Mouse (Mus musculus) B cell, adult 2 months (primary cell): ENCODE results near the gene Lpin2.

Experiments
- DNase-seq, 2 experiments: peaks; one replicate each; pipeline ENCODE4 v3.0.0; 2022

The Lpin2 gene

GRCm38 (mm10) chr17:71182211-71182721 lies at the start of gene Lpin2:
Gene Lpin2, plus strand, starts transcription at chr17:71182560.
- peak; percentile 60 to 67 for DNase-seq

GRCm38 (mm10) chr17:71132856-71133439 lies 49.4 kb upstream of the Lpin2 start:
- peak; percentile 25 to 32 for DNase-seq

GRCm38 (mm10) chr17:71134441-71134955 lies 47.9 kb upstream of the Lpin2 start:
- no peak for DNase-seq

GRCm38 (mm10) chr17:71135108-71135507 lies 47.3 kb upstream of the Lpin2 start:
- no peak for DNase-seq

- no peak for DNase-seq
Measured at GRCm38 (mm10) chr17:71135866-71136265, 46.5 kb upstream of the Lpin2 start.

GRCm38 (mm10) chr17:71136384-71137333 lies 45.7 kb upstream of the Lpin2 start:
- no peak for DNase-seq

- no peak for DNase-seq
Measured at GRCm38 (mm10) chr17:71137334-71137721, 45.0 kb upstream of the Lpin2 start.

GRCm38 (mm10) chr17:71142068-71142467 lies 40.3 kb upstream of the Lpin2 start:
- DNase-seq = no peak

GRCm38 (mm10) chr17:71143155-71143554 lies 39.2 kb upstream of the Lpin2 start:
- no peak for DNase-seq

- no peak for DNase-seq
Measured at GRCm38 (mm10) chr17:71144322-71145116, 37.8 kb upstream of the Lpin2 start.

- DNase-seq = no peak
Measured at GRCm38 (mm10) chr17:71145248-71145961, 37.0 kb upstream of the Lpin2 start.

GRCm38 (mm10) chr17:71153356-71153755 lies 29.0 kb upstream of the Lpin2 start:
- no peak for DNase-seq

- no peak for DNase-seq
Measured at GRCm38 (mm10) chr17:71155271-71155670, 27.1 kb upstream of the Lpin2 start.

GRCm38 (mm10) chr17:71159152-71159567 lies 23.2 kb upstream of the Lpin2 start:
- DNase-seq = no peak

GRCm38 (mm10) chr17:71159720-71160119 lies 22.6 kb upstream of the Lpin2 start:
- no peak for DNase-seq

GRCm38 (mm10) chr17:71160244-71160995 lies 21.9 kb upstream of the Lpin2 start:
- no peak for DNase-seq

GRCm38 (mm10) chr17:71164991-71165390 lies 17.4 kb upstream of the Lpin2 start:
- peak; percentile 14 to 29 for DNase-seq

GRCm38 (mm10) chr17:71168205-71168815 lies 14.1 kb upstream of the Lpin2 start:
- DNase-seq = no peak

- DNase-seq = no peak
Measured at GRCm38 (mm10) chr17:71168846-71169245, 13.5 kb upstream of the Lpin2 start.

GRCm38 (mm10) chr17:71169639-71170038 lies 12.7 kb upstream of the Lpin2 start:
- DNase-seq = no peak

- DNase-seq = no peak
Measured at GRCm38 (mm10) chr17:71171161-71171560, 11.2 kb upstream of the Lpin2 start.
